Mouse (Mus musculus): ENCODE results near the gene Lpar6. TPM values are rescaled to one million over a fixed set of nuclear protein-coding genes. Genes with fewer than 3 reads are reported as not detected.

Lpar6 gene
- polyA plus RNA-seq, 1 experiment from 2014 or later = 3.9 TPM

DNA sequence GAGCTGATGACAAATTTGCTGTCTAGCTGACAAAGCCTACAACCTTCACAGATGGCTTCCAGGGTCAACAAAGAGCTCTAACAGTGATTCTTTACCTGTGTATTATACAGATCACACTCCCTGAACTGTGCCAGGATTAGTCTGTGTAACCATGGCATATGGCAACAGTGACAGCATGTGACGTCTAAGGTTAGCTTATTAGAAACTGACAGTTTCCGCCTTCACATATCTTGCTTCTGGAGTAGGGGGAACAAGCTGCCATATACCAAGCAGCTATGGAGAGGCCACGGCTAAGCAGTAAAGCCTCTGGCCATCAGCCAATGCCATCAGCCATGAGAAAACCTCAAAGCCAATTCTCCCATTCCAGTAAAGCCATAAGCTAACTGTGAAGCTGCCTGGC lies 11.3 kb upstream of the Lpar6 start:
- Histone ChIP-seq H3K4me1 (replicated peaks; ENCODE audit: control insufficient read depth, insufficient read depth, low read length) (peaks cover 7% of the 10 kb centered on the region), H3K9ac (replicated peaks; ENCODE audit: low read depth, low read length) (no peak overlapping the region), H3K27me3 (replicated peaks; ENCODE audit: control insufficient read depth, insufficient read depth, low read length) (no peaks in the 10 kb centered on the region), H3K4me3 (replicated peaks; ENCODE audit: low read length) (no peak overlapping the region), H3K36me3 (ENCODE audit: control insufficient read depth, insufficient read depth) (no peaks in the 10 kb centered on the region), H3K27ac (ENCODE audit: low read length) (no peak overlapping the region), H3K4me2 (ENCODE audit: low read length) (no peak overlapping the region), H3K9me3 (ENCODE audit: control insufficient read depth, low read length) (no peaks in the 10 kb centered on the region)
- ATAC-seq = peak; percentile 52; the same call in 1 of the 2 replicates
- WGBS = 34% methylated on average over 3 of the region's 3 CpGs

DNA sequence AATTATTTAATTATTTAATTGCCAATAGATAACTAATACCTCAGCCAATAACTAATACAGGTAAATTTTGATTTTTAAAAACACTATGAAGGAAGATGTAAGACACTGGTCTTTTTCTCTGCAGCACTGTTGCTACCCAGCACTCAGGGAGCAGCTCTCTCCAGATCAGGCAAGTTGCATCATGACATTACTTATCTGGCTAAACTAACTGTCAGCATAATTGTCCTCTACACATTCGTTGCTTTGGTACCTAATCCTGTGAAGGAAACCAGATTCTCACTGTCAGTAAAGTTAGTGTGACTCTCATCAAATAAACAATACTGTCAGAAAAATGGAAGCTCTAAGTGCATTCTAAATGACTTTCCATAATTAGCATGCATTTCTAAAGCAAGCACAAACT lies 10.8 kb upstream of the Lpar6 start:
- no peak for ATAC-seq
- 0% methylated on average over 1 of the region's 1 CpGs for WGBS

DNA sequence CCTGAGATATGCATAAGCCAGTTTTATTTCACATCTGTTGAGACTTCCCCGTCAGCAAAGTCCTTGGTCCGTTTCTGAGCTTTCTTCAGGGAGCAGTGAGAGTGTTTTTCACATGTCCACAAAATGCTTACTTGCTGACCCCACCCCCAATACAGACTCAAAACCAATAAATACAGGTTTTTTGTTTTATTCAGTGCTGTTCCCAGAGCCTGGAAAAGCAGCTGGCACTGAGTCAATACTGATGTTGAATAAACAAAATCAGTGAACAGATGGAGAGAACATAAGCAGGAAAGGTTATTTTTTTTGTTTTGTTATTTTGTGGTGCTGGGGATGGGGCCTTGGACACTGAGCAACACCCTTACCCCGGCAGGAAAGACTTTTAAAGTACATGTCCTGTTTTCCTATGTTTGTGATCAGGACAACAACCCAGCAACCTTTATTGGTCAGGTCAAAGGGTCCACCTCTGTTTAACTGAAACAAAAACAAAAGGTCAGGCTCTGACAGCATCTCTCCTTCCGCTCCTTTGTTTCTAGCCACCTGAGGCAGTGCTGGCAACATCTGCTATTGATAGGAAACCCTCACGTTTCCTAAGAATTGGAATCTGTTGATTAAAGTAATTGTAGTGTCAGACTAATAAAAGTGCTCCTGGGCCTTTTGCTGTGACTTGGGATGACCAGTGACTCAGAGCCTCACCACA lies 6.3 kb upstream of the Lpar6 start:
- ATAC-seq = no peak
- H3K27ac ChIP-seq (ENCODE audit: low read length) = no peak overlapping the region
- H3K9me3 ChIP-seq (ENCODE audit: control insufficient read depth, low read length) = no peaks in the 10 kb centered on the region
- no peaks in the 10 kb centered on the region for H3K36me3 ChIP-seq (ENCODE audit: control insufficient read depth, insufficient read depth)
- WGBS = 18% methylated on average over 5 of the region's 5 CpGs
- peaks cover 10% of the 10 kb centered on the region for H3K4me1 ChIP-seq (replicated peaks; ENCODE audit: control insufficient read depth, insufficient read depth, low read length)
- no peak overlapping the region for H3K4me3 ChIP-seq (replicated peaks; ENCODE audit: low read length)
- no peak overlapping the region for H3K9ac ChIP-seq (replicated peaks; ENCODE audit: low read depth, low read length)
- no peak overlapping the region for H3K4me2 ChIP-seq (ENCODE audit: low read length)
- no peaks in the 10 kb centered on the region for H3K27me3 ChIP-seq (replicated peaks; ENCODE audit: control insufficient read depth, insufficient read depth, low read length)

More for the DNA sequence above, 10.8 kb upstream of the Lpar6 start:
- Histone ChIP-seq H3K4me1 (replicated peaks; ENCODE audit: control insufficient read depth, insufficient read depth, low read length) (peaks cover 11% of the 10 kb centered on the region), H3K36me3 (ENCODE audit: control insufficient read depth, insufficient read depth) (no peaks in the 10 kb centered on the region), H3K4me2 (ENCODE audit: low read length) (no peak overlapping the region), H3K4me3 (replicated peaks; ENCODE audit: low read length) (no peak overlapping the region), H3K27ac (ENCODE audit: low read length) (no peak overlapping the region), H3K27me3 (replicated peaks; ENCODE audit: control insufficient read depth, insufficient read depth, low read length) (no peaks in the 10 kb centered on the region), H3K9ac (replicated peaks; ENCODE audit: low read depth, low read length) (no peak overlapping the region), H3K9me3 (ENCODE audit: control insufficient read depth, low read length) (no peaks in the 10 kb centered on the region)

DNA sequence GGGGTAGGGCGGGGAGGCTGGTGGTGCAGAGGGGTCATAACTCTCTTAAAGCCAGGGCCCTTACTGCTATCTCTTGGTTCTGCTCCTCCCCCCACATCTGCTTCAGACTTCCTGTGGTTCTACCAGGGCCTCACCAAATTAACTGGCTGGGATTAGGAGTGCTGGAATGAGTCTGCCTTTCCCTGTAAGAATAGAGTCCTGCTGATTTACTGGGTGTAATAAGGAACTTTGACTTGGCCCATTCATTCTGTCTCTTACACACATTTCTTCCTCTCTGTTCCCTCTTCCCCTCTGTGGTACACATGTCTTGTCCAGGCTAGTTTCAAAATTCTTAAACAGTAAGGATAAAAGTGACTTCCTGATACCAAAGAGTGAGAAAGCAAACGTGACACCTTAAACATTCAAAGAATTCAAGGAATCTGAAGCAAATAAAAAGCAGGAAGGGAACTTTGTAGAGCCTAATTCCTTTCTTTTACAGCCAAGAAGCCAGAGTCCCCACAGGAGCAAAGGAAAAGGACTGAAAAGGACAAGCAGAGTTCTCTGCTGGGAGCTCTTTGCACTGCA lies 3.1 kb upstream of the Lpar6 start:
- Histone ChIP-seq H3K36me3 (ENCODE audit: control insufficient read depth, insufficient read depth) (no peaks in the 10 kb centered on the region), H3K27ac (ENCODE audit: low read length) (no peak overlapping the region), H3K9me3 (ENCODE audit: control insufficient read depth, low read length) (no peaks in the 10 kb centered on the region), H3K4me2 (ENCODE audit: low read length) (no peak overlapping the region), H3K9ac (replicated peaks; ENCODE audit: low read depth, low read length) (no peak overlapping the region), H3K4me3 (replicated peaks; ENCODE audit: low read length) (no peak overlapping the region), H3K27me3 (replicated peaks; ENCODE audit: control insufficient read depth, insufficient read depth, low read length) (no peaks in the 10 kb centered on the region), H3K4me1 (replicated peaks; ENCODE audit: control insufficient read depth, insufficient read depth, low read length) (peaks cover 13% of the 10 kb centered on the region)
- 15% methylated on average over 2 of the region's 2 CpGs for whole genome bisulfite sequencing
- no peak for ATAC-seq

DNA sequence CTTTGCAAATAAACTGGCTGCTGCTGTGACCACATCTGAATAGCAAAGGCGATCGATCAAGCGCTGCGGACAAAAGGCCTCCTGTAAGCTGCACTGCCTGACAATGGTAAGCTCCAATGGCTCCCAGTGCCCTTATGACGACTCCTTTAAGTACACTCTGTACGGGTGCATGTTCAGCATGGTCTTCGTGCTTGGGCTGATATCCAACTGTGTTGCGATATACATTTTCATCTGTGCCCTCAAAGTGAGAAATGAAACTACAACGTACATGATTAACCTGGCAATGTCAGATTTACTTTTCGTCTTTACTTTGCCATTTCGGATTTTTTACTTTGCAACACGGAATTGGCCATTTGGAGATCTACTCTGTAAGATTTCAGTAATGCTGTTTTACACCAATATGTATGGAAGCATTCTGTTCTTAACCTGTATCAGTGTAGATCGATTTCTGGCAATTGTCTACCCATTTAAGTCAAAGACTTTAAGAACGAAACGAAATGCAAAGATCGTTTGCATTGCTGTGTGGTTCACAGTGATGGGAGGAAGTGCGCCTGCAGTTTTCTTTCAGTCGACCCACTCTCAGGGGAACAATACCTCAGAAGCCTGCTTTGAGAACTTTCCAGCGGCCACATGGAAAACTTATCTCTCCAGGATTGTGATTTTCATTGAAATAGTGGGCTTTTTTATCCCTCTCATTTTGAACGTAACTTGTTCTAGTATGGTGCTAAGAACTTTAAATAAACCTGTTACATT lies 979 bp downstream of the Lpar6 start:
- 0 out of 2 replicates have a peak, but pooled peaks cover 2% of the 10 kb centered on the region for H3K36me3 ChIP-seq (ENCODE audit: control insufficient read depth, insufficient read depth)
- under 1% methylated on average over 20 of the region's 20 CpGs for WGBS
- H3K27ac ChIP-seq (ENCODE audit: low read length) = peak overlapping the region; percentile 80
- H3K9me3 ChIP-seq (ENCODE audit: control insufficient read depth, low read length) = no peaks in the 10 kb centered on the region
- H3K4me2 ChIP-seq (ENCODE audit: low read length) = peak overlapping the region; percentile 74
- peak; percentile 84 for ATAC-seq
- H3K4me1 ChIP-seq (replicated peaks; ENCODE audit: control insufficient read depth, insufficient read depth, low read length) = peaks cover 7% of the 10 kb centered on the region
- H3K4me3 ChIP-seq (replicated peaks; ENCODE audit: low read length) = peak overlapping the region; percentile 54
- H3K27me3 ChIP-seq (replicated peaks; ENCODE audit: control insufficient read depth, insufficient read depth, low read length) = no peaks in the 10 kb centered on the region
- H3K9ac ChIP-seq (replicated peaks; ENCODE audit: low read depth, low read length) = peak overlapping the region; percentile 54

DNA sequence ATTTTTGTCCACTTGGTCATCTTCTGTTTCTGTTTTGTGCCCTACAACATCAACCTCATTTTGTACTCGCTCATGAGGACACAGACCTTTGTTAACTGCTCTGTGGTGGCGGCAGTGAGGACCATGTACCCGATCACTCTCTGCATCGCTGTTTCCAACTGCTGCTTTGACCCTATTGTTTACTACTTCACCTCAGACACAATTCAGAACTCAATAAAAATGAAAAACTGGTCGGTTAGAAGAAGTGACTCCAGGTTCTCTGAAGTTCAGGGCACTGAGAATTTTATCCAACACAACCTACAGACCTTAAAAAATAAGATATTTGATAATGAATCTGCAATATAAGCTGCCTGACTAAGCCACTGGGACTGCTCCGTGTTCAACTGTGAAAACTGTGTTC lies 1.6 kb downstream of the Lpar6 start:
- Histone ChIP-seq H3K9me3 (ENCODE audit: control insufficient read depth, low read length) (no peaks in the 10 kb centered on the region), H3K4me3 (replicated peaks; ENCODE audit: low read length) (peak overlapping the region; percentile 54), H3K27me3 (replicated peaks; ENCODE audit: control insufficient read depth, insufficient read depth, low read length) (no peaks in the 10 kb centered on the region), H3K4me1 (replicated peaks; ENCODE audit: control insufficient read depth, insufficient read depth, low read length) (peaks cover 7% of the 10 kb centered on the region), H3K9ac (replicated peaks; ENCODE audit: low read depth, low read length) (peak overlapping the region; percentile 54), H3K36me3 (ENCODE audit: control insufficient read depth, insufficient read depth) (0 out of 2 replicates have a peak, but pooled peaks cover 2% of the 10 kb centered on the region), H3K4me2 (ENCODE audit: low read length) (peak overlapping the region; percentile 74), H3K27ac (ENCODE audit: low read length) (no peak overlapping the region)
- peak; percentile 56; the same call in 1 of the 2 replicates for ATAC-seq
- WGBS = 1% methylated on average over 6 of the region's 6 CpGs

DNA sequence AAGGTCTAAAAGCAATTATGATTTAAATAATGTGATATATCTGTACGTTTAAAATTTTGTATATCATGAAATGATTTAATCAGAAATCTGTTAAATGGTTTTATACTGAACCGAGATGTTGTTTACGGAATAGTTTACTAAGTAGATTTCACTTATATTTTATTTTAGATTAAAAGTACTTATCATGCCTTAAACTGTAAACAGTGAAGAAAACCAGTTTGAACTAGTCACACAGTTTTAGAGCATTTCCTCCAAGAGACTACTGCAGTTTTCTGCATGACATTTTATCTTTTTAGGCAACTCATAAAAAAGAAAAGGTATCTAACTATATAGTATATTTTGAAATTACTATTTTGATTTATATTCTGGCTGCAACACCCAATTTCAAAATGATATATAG lies 2.2 kb downstream of the Lpar6 start:
- Histone ChIP-seq H3K9ac (replicated peaks; ENCODE audit: low read depth, low read length) (no peak overlapping the region), H3K27me3 (replicated peaks; ENCODE audit: control insufficient read depth, insufficient read depth, low read length) (no peaks in the 10 kb centered on the region), H3K4me3 (replicated peaks; ENCODE audit: low read length) (no peak overlapping the region), H3K9me3 (ENCODE audit: control insufficient read depth, low read length) (no peaks in the 10 kb centered on the region), H3K4me1 (replicated peaks; ENCODE audit: control insufficient read depth, insufficient read depth, low read length) (peaks cover 7% of the 10 kb centered on the region), H3K36me3 (ENCODE audit: control insufficient read depth, insufficient read depth) (0 out of 2 replicates have a peak, but pooled peaks cover 2% of the 10 kb centered on the region), H3K27ac (ENCODE audit: low read length) (no peak overlapping the region), H3K4me2 (ENCODE audit: low read length) (no peak overlapping the region)
- 41% methylated on average over 3 of the region's 3 CpGs for WGBS
- ATAC-seq = no peak

DNA sequence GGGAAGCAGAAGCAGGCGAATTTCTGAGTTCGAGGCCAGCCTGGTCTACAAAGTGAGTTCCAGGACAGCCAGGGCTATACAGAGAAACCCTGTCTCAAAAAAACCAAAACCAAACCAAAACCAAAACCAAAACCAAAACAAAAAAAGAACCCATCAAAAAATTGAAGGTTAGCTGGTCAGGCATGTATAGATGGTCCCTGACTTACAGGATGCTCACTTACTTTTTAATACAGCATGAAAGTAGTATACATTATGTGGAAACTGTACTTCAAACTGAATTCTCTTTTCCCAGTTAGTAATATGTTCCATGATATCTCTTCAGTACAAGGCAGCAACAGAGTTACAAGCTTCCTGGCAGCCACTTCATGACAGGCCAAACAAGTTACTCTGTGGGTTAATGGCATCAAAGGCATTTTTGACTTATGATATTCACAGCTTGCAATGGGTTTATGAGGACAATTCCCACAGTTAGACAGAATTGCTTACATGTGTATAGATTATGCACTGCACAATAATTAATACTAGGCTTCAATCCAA lies 6.4 kb downstream of the Lpar6 start:
- no peaks in the 10 kb centered on the region for H3K27me3 ChIP-seq (replicated peaks; ENCODE audit: control insufficient read depth, insufficient read depth, low read length)
- no peak overlapping the region for H3K27ac ChIP-seq (ENCODE audit: low read length)
- H3K9ac ChIP-seq (replicated peaks; ENCODE audit: low read depth, low read length) = no peak overlapping the region
- 97% methylated on average over 2 of the region's 2 CpGs for WGBS
- H3K4me1 ChIP-seq (replicated peaks; ENCODE audit: control insufficient read depth, insufficient read depth, low read length) = no peaks in the 10 kb centered on the region; the same call in 1 of the 2 replicates
- H3K4me2 ChIP-seq (ENCODE audit: low read length) = no peak overlapping the region
- H3K4me3 ChIP-seq (replicated peaks; ENCODE audit: low read length) = no peak overlapping the region
- ATAC-seq = no peak
- H3K9me3 ChIP-seq (ENCODE audit: control insufficient read depth, low read length) = no peaks in the 10 kb centered on the region
- 0 out of 2 replicates have a peak, but pooled peaks cover 2% of the 10 kb centered on the region for H3K36me3 ChIP-seq (ENCODE audit: control insufficient read depth, insufficient read depth)

DNA sequence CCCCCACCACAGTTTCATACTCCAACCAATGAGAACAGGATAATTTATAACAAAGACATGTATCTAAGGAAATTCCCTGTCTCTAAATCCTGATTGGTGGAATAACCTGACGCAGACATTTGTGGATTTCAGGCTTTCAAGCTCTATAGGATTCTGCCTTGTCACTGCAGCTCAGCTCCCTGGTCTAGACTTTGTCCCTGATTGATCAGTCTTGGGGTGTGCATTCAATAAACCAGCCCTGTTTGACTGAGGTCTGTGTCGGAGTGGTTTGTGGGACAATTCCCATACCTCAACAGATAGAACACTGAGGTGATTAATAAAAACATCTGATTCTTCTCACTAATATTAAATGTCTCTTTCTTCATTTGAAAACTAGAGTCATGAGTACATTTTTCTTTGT lies 12.4 kb downstream of the Lpar6 start:
- no peaks in the 10 kb centered on the region for H3K27me3 ChIP-seq (replicated peaks; ENCODE audit: control insufficient read depth, insufficient read depth, low read length)
- no peak overlapping the region for H3K27ac ChIP-seq (ENCODE audit: low read length)
- H3K4me1 ChIP-seq (replicated peaks; ENCODE audit: control insufficient read depth, insufficient read depth, low read length) = no peaks in the 10 kb centered on the region
- WGBS = 95% methylated on average over 2 of the region's 2 CpGs
- no peaks in the 10 kb centered on the region for H3K9me3 ChIP-seq (ENCODE audit: control insufficient read depth, low read length)
- no peak overlapping the region for H3K4me3 ChIP-seq (replicated peaks; ENCODE audit: low read length)
- no peak for ATAC-seq
- H3K36me3 ChIP-seq (ENCODE audit: control insufficient read depth, insufficient read depth) = no peaks in the 10 kb centered on the region
- no peak overlapping the region for H3K4me2 ChIP-seq (ENCODE audit: low read length)
- H3K9ac ChIP-seq (replicated peaks; ENCODE audit: low read depth, low read length) = no peak overlapping the region

Data from forebrain, embryonic 16.5 days (tissue).